Mouse (Mus musculus) brain, embryonic 14.5 days (tissue): ENCODE data around the gene Chst1.

Experiments used
- CTCF ChIP-seq: fragments of 200-500 bp; IDR thresholded peaks from 2 replicates; pipeline ENCODE4 v1.5.1; 2012; ENCODE audit warnings: inconsistent platforms, mild to moderate bottlenecking, moderate library complexity, borderline replicate concordance; ENCODE audit not compliant: insufficient read depth, insufficient read length; ENCODE audit errors: extremely low read depth
- POLR2A ChIP-seq: fragments of 200-500 bp; IDR thresholded peaks from 2 replicates; pipeline ENCODE4 v1.6.1; 2012; ENCODE audit warnings: mild to moderate bottlenecking, inconsistent platforms, borderline replicate concordance; ENCODE audit not compliant: poor library complexity, insufficient read depth, insufficient read length, severe bottlenecking; ENCODE audit errors: extremely low read depth

DNA sequence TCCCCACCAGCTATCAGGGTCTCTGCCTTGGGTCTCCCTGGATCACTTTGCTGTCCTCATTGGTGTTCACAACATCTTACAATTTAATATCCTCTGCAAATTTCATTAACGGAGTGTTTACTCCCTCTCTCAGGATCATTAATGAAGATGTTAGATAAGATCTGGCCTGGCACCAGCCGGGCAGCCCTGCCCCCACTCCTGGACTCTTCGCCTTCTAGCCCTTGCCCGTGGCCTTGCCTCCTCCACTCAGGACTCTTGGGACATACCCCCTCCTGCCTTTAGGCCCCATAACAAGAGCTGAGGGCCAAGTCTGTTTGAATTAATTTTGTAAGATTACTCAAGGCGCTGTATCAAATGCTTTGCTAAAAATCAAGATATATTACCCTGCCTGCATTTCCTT is 4.1 kb downstream of the Chst1 start:
- TF ChIP-seq CTCF (no peak), POLR2A (no peak)
